Mouse (Mus musculus) testis, postnatal 14 days (tissue): ENCODE data around the gene Tbx1.

Experiments
- DNase-seq: peaks from one replicate; pipeline ENCODE4 v3.0.0; 2021; ENCODE audit warnings: low spot score

Gene Tbx1

GRCm38 (mm10) chr16:18622019-18622418 is 31.5 kb upstream of the Tbx1 start, which contains the start of gene Gp1bb:
Gp1bb (minus strand) TSS chr16:18622403.
- DNase-seq: no peak

DNA sequence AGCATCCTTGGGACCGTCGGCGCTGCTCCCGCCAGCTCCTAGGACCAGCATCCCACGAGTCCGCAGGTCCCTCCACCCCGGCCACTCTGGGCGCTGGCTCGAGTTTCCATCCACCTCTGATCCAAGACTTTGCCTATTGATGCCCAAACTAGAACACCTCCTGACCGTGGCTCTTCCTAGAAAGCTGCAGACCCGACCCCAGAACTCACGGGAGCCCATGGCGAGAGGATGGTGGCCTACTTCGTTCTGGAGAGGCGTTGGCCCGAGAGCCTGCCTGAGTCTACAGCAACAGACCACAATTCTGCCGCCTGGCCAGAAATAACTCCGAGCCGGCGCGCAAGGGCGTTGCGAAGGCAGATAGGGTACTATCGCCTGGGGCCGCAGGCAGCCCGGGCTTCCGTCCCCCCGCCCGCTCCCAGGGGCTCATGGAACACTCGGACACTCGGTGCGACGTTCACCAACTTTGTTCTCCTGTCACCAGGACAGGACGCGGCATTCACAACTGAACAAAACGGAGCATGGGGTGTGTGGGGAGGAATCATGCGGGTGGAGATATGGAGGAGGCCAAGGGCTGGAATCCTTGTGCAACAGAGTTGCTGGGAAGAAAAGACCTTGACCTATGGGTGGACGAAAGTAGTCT is 31.0 kb upstream of the Tbx1 start:
- no peak for DNase-seq

DNA sequence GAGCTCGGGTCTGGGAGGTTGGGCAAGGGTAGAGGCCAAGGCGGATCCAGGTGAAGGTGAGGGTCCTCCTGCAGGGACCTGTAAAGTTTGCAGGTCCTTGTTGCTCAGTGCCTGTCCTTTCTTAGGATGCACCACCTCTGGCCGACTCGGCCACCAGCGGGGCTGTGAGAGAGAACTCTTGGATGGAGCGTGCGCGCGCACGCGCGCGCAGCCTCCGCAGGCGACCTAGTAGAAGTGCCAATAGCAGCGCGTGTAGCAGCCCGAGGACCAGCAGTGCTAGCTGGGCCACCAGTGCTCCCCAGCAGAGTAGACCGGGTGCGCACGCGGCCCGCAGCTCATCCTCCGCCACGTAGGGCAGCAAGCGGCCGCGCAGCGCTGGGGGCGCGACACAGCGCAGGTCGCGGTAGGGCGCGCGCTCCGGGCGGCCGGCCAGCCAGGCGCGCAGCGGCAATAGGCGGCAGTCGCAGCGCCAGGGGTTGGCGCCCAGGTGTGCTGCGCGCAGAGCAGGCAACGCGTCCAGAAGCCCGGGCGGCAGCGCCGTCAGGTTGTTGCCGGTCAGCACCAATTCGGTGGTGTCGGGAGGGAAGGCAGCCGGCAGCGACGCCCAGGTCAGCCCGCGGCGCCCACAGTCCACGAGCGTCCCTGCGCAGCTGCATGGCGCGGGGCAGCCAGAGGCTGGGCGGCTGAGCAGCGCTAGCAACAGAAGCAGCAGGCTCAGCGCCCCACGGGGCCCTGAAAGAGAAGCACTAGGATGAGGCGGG is 30.3 kb upstream of the Tbx1 start:
- no peak for DNase-seq

GRCm38 (mm10) chr16:18620201-18620600 is 29.7 kb upstream of the Tbx1 start:
- DNase-seq: no peak

GRCm38 (mm10) chr16:18619110-18619509 is 28.6 kb upstream of the Tbx1 start:
- DNase-seq: no peak

DNA sequence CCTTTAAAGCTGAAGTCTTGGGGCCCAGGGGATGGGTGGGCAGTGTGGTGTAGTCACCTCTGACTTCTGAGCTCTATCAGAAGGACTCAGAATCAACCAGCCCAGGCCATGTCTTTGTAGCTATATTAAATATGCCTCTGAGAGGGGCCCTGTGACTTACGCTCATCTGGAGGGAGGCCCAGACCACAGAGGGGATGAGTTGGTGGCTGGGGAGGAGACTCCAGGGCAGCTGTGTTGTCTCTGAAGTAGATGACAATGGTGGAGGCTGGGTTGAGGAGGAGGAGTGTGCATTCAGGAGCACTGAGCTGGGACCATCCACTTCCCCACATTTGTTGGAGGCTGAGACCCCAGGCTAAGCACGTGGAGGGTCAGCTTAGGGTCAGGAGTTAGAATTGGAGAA is 27.8 kb upstream of the Tbx1 start:
- DNase-seq: no peak

DNA sequence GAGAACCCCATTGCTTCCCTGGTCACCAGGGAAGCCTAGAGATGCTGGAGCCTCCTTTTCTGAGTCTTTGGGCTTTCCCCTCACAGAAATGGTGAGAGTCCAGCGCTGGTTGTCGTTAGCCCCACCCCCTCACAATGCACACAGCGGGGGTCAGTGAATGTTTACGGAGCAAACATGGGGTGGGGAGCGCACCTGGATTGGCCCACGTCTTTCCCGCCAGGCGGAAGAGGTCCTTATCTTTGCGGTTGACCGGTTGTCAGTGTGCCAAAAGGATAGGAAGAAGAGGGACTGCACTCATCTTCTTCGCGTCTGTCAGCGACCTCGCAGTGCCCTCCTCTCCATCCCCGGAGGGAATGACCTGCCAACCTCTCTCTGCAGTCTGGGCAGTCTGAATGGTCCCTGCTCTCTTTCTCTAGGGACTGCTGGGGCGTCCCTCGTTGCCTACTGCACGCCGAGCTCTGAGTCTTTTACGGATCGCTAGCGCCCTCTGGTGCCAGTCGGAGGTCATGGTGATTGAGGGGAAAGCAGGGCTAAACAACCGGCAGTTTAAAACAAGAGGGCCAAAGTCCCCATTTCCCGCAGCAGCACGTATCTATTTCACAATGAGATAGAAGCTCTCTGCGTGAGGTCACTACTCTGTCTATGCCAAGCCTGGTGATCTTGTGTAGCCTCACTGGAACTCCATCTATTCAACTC is 27.0 kb upstream of the Tbx1 start:
- peak; percentile 78 for DNase-seq

DNA sequence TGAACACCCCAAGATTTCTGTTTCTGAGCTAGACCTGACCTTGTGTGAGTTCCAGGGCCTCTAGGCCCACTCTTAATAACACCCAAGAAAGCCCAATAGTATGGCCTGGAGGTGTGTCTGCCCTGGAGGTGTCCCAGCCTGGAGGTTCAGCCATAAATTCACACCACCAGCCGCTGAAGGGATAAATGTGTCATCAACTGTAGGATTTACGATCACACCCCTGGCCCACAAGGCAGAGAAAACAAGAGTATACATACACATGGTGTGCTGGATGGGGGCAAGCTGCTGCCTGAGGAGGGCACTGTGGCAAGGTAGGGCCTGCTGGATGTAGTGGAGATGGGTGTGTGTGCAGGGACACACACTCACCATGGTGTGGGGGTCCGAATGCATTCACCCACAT is 22.8 kb upstream of the Tbx1 start:
- DNase-seq: no peak

GRCm38 (mm10) chr16:18611752-18612151 is 21.3 kb upstream of the Tbx1 start:
- no peak for DNase-seq

- DNase-seq: no peak
Observed at GRCm38 (mm10) chr16:18609099-18609498, 18.6 kb upstream of the Tbx1 start.

DNA sequence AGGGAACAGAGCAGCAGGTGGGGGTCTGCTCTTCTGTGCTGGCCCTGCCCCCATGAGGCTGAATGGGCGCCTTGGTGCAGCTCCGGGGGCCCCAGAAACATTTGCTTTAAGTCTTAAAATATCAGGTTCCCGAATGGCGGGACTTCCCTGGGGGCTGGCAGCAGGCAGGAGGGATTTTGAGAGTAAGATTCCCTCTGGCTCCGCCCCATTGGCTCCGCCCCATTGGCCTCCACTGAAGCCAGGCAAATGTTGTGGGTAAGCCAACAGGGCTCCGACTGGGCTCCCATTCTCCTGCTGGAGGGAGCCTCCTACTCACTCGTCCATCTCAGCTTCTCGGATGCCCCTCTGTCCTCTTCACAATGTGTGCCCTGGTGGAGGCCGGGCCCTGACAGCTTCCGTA is 17.8 kb upstream of the Tbx1 start:
- no peak for DNase-seq

DNA sequence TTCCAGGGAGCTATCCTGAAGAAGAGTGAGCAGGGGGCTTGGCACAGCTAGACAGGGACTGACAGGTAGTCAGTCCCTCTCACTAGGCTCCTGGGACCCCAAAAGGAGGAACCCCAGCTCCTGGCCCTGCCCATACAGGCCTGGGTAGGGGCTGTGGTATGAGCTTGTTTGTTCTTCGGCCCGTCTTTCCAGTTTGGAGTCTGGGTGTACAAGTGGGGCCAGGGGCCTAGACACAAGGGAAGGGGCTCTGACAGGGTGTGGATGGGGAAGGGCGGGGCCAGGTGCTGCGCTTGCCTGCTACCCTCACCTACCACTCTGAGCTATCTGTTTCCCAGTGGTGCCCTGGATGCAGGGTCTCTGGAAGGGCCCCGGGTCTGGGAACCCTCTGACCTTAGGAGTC is 15.2 kb upstream of the Tbx1 start:
- no peak for DNase-seq

DNA sequence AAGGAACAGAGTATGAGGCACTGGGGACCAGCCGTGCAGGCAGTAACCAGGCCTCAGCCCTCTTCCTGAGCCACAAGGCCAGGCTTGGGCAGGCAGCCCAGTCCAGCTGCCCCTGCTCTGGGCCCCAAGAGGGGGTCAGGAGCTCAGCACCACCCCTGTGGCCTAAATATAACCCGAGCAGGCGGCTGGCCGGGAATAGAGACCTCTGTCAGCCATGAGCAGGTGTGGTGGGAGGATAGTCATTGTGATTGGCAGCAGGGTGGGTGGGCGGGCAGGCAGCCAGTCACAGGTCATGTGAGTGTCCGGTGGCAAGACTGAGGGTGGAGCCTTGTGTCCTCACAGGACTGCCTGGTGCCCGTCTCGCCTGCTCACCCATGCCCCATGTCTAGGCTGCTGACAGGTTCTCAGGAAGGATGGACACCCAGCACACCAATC is 13.8 kb upstream of the Tbx1 start:
- no peak for DNase-seq

DNA sequence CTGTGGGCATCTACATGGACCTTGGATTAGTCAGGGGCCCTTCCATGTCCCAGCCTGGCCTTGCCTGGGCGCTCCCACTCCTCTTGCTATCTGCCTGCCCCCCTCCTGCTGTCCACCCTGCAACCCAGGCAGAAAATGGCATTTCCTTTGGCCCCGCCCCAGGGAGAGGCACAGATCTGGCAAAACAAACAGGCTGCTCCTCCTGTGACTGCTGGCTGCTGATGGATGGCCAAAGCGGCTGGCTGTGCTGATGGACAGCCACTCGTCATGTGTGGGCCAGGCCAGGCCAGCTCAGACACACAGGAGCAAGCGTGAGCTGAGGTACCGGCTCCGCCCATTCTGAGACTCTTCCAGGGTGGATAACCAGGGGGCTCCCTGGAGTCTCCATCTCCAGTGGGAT is 11.0 kb upstream of the Tbx1 start:
- DNase-seq: no peak

DNA sequence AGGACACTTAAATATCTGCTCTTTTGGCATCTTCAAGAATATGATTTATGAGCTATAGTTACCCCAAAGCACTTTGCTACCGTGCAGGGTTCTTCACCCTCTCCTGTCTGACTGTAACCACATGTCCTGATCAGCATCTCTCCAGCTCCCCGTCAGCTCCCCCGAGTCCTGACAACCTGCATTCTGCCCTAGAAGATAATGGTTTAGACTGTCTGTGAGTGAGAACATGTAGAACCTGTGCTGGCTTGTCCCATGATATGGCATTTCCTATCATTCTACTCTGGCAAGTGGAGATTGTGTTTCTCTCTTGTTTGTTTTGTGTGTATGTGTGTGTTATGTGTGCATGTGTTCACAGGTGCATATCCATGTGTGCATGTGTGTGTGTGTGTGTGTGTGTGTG is 7.5 kb upstream of the Tbx1 start:
- no peak for DNase-seq

DNA sequence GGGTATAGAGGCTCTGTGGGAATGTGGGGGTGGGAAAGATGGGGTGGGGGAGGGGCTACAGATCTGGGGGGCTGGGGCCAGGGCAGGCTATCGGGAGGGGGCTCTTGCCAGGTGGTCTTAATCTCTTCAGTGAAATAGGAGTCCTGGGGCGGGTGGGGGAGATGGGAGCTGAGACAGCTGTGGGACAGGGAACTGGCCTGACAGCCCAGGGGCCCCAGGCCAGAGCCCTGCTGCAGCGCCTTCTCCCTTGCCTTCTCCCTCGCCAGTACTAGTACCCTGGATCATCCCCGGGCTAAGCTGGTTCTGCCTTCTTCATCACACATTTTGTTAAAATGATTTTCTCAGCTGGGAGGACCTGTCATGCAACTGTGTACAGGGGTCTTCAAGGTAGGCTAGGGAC is 5.8 kb upstream of the Tbx1 start:
- no peak for DNase-seq

- DNase-seq: no peak
Observed at GRCm38 (mm10) chr16:18593930-18594329, 3.5 kb upstream of the Tbx1 start.

DNA sequence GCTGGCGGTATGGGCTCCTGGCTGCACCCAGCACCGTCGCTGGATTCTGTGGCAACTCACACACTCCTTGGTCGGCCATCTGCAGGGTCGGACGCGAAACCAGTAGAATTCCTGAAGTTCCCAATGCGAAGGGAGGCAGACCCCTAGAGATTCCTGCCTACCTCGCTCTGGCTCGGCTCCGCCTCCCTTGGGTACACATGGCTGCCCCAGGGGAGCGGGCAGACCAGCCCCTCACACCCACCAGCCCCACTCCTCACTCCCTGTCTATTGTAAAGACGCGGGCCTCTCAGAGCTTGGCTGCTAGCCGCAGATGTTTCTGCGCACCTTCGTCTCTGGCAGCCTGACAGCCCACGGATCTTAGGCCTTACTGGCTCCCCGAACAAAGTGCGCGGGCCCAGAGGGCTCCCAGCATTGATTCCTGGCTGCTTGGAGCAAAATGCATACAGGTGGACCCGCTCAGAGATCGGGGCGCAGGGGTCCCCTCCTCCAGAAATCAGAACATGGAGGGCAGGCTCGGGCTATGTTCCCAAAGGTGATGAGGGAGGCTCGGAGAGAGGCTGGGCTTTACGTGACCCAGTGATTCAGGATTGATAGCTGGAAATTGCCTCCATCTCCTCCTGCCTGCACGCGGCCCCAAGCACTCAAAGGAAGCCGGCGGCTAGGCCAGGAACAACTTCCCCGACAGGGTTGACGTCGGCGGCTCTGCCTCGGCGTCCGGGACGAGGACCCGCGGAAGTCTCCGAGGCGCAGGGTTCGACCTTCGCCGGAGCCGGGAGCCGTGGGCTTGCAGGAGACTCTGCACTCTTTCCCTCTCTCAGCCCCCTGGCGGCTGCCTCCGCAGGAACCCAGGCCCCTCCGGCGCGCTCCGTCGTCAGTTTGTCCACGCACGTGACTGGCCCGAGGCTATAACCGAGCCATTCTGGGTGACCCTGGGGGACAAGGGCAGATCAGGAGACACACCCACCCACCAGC is 862 bp upstream of the Tbx1 start:
- DNase-seq: peak; percentile 63

- no peak for DNase-seq
Observed at GRCm38 (mm10) chr16:18589080-18589621, 1.3 kb downstream of the Tbx1 start.

DNA sequence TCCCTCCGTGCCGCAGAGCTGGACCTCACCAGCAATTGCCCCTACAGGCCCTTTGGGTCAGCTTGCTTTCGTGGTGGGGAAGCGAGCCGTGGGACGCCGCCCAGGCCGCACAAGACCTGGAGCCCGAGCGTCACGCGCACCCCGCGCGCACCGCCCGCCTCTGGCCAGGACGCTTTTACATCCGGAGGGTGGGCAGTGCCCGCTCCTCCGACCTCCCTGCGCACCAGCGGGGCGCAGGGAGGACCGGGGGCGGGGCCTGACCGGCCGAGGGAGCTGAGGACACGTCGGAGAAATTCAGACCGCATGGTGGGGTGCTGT is 1.8 kb downstream of the Tbx1 start:
- DNase-seq: no peak

GRCm38 (mm10) chr16:18587847-18588737 is 2.4 kb downstream of the Tbx1 start:
- DNase-seq: no peak
